Mouse (Mus musculus) brain, embryonic 18.5 days (tissue): ENCODE results near the gene Serpinf2.

Experiments used
- DNase-seq: peaks from one replicate; pipeline ENCODE4 v3.0.0-alpha.2; 2012; ENCODE audit warnings: low read depth, low spot score

Gene Serpinf2

GRCm38 (mm10) chr11:75439363-75439762 lies at the start of gene Serpinf2:
TSS of gene Serpinf2 (minus strand) at chr11:75439591.
- DNase-seq: no peak

GRCm38 (mm10) chr11:75487496-75487895 lies 48.1 kb upstream of the Serpinf2 start:
- no peak for DNase-seq

DNA sequence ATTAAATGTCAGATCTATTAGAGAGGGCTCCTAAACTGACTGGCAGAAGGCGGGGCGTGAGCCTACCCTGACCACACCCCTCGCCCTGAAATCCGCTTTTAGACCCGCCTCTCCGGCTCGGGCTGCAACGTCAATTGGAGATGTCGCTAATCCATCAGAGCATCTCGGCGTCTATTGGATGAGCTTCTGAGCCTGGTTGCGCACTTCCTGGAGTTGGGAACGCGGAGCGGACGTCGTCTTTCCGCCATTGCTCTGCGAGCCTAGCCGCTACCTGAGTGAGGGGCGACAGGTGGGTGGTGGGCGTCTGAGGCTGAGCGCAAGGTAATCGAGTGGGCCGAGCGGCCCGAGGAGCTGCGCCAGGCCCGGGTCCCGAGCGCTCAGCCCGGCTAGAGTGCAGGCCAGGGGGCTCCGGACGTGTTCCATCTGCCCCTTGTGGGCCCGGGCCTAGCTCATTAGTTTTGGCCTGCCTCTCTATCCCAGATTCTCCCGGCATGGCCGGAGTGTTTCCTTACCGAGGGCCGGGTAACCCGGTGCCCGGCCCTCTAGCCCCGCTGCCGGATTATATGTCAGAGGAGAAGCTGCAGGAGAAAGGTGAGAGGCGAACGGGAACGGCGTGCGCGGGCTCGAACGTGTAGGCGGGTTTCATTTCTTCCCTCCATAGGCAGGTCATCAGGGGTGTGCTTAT lies 47.4 kb upstream of the Serpinf2 start, which contains the start of gene Prpf8:
Gene Prpf8 (plus strand): TSS at position 216 of the 685 bp plus-strand sequence.
- peak; percentile 96 for DNase-seq

GRCm38 (mm10) chr11:75486192-75486591 lies 46.8 kb upstream of the Serpinf2 start:
- no peak for DNase-seq

DNA sequence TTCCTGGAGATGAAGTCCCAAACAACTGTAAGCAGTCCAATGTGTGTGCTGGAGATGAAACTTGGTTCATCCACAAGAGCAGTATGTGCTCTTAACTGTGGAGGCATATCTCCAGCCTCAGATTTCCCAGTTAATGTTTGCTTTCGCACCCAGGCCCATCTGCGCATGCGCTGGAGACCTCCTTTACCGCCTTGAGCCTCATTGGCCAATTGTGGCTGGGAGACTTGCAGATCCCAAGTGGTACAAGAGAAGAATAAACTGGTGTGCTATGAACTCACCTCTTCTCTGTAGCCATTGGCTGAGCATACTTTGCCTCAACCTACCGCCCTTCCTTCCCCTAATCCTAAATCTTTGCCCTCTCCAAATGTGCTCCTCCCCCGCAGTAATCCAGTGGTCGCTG lies 34.0 kb upstream of the Serpinf2 start:
- DNase-seq: no peak

DNA sequence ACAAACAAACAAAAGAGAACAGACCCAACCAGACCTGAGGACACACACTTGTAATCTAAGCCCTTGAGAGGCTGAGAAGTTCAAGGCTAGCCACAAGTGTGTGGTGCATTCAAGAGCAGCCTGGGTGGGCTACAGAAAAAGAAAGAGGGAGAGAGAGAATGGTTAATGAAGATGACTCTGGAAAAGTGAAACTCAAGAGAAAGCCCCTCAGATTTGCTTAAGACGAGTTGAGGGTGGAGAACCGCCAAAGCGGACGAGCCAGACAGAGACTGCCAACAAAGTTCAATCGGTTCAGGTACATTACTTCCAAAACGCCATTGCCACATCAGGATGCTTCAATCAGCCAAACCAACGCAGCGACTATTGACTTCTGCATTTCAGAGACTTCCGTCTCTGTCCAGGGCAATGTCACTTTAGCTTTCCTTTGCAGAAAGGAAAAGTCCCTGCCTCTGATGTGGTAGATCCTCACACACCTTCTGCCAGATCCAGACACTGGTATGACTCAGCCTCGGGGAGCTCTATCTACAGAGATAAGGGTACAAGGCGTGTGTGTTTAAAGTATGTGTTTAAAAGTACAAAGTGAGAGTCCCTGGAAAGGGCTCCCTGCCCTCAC lies 33.2 kb upstream of the Serpinf2 start:
- no peak for DNase-seq

DNA sequence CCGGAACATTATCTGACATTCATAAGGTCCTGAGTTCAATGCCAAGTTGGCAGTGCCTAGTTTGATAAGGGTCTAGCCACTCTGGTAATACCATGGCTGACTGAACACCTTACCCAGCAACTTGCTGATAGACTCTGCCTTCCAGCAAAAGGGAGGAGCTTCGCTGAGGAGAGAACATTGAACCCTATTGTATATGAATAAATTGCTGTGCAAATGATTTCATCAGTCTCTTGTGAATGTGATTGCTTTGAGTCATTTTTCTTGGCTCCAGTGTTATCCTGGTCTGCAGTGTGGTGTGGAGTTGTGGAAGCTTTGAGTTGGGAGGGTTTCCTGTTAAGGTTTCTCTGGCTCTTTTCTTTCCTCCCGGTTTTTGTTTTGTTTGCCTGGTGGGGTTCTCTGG lies 31.3 kb upstream of the Serpinf2 start:
- DNase-seq: no peak

DNA sequence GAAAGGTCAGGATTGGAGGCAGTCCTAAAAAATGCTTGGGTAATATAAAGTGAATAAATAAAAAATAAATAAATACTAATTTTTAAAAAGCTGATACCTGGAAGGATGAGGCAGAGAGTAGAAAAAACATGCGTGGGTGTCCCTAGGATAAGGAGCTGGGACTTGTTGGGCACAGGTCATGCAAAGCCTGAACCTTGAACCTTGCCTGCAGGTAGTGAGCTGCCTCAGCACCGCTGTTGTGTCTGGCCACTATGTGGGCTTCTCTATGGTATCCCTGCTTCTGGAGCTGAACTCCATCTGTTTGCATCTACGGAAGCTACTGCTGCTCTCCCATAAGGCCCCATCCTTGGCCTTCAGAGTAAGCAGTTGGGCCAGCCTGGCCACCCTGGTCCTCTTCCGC lies 29.9 kb upstream of the Serpinf2 start:
- DNase-seq: no peak

- DNase-seq: no peak
These were observed 29.0 kb upstream of the Serpinf2 start for GRCm38 (mm10) chr11:75468410-75468809.

GRCm38 (mm10) chr11:75467512-75468215 lies 28.3 kb upstream of the Serpinf2 start:
- DNase-seq: no peak

DNA sequence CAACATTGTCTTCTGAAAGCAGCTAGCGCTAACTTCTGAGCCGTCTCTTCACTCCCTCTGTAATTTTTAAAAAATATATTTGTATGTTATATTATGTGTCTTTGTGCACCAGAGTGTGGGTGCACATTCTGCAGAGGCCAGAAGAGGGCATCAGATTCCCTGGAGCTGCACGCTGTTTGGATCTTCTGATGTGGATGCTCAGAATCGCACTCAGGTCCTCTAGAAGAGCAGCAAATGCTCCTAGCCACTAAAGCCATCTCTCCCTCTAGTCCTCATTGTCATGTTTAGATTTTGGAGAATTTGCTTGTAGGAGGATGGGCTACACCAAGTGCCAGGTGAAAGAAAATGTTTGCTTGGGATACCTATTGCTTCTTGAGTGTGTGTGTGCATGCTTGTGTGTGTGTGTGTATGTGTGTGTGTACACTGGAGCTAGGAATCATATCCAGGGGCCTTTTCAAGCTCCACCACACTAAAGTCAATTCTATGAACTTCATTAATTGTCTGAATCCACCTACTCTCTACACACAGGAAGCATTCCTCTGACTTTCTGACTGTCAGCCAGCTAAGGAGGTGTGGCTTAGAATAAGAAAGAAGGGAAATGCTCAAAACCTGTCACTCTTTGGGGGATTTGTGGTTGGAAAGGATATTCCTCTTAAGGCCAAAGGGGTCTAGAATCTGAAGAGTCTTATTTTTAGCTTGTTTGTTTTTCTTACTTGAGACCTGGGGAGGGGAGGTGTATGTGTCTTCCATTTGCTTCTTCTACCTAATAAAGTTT lies 27.5 kb upstream of the Serpinf2 start:
- DNase-seq: no peak

DNA sequence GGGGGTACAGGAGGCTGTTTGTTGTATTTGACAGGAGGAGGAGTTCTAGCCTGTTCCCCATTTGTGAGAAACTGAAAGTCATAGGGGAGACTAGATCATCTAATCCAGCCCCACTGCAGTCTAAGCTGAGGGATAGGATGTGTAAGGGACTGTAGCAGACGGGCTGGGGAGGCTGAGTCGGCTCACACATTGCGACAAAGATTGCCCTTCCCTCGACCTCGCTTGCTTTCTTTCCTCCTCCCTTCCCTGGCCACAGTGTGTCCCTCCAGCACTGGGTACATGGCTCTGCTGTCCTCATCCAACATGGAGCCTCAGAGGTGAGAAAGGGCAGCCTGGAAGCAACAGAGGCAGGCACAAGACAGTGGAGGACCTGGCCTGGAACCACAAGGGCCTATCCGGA lies 25.7 kb upstream of the Serpinf2 start:
- DNase-seq: no peak

DNA sequence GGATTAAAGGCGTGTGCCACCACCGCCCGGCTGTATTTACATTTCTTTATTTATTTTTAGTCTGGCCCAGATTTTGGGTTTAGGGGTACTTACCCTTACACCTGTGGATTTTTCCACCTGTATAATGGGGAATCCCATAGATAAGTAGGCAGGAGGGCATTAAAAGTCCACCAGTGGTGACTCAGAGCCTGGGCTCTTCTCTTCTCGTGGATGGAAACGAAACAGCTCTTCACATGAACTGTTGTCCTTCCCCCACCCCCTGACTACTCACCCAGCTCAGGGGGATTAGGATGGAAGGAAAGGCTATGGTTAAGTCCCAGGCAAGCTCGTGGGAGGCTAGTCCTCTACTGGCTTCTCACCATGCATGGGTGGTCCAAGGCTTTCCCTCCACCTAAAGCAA lies 25.0 kb upstream of the Serpinf2 start:
- DNase-seq: no peak

- no peak for DNase-seq
These were observed 24.2 kb upstream of the Serpinf2 start for GRCm38 (mm10) chr11:75463624-75464023.

GRCm38 (mm10) chr11:75462865-75463336 lies 23.5 kb upstream of the Serpinf2 start:
- no peak for DNase-seq

DNA sequence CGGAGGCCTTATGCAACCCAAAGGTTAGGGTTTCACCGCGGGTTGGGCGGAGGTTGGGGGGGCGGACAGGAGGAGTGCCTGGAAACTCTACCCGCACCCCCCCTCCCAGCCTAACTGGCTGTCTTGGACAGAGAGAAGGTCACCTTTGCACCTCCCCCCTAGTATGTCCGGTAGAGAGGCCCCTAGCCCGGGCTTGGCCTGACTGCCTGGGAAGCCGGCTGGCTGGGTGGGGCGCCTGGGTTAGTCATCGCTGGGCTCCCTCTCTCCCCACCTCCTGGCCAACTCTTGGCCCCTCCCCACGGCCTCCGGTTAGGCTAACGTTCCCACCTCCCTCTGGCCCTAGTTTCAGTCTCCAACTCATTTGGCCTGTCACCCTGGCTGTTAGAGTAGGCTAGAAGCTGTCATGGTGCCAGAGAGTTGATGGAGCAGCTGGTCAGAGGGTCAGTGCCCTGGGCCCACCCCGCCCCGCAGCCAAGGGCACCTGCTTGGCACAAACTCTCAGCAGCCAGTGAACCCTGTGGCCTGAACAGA lies 22.9 kb upstream of the Serpinf2 start:
- no peak for DNase-seq

- no peak for DNase-seq
These were observed 22.4 kb upstream of the Serpinf2 start for GRCm38 (mm10) chr11:75461743-75462252.

DNA sequence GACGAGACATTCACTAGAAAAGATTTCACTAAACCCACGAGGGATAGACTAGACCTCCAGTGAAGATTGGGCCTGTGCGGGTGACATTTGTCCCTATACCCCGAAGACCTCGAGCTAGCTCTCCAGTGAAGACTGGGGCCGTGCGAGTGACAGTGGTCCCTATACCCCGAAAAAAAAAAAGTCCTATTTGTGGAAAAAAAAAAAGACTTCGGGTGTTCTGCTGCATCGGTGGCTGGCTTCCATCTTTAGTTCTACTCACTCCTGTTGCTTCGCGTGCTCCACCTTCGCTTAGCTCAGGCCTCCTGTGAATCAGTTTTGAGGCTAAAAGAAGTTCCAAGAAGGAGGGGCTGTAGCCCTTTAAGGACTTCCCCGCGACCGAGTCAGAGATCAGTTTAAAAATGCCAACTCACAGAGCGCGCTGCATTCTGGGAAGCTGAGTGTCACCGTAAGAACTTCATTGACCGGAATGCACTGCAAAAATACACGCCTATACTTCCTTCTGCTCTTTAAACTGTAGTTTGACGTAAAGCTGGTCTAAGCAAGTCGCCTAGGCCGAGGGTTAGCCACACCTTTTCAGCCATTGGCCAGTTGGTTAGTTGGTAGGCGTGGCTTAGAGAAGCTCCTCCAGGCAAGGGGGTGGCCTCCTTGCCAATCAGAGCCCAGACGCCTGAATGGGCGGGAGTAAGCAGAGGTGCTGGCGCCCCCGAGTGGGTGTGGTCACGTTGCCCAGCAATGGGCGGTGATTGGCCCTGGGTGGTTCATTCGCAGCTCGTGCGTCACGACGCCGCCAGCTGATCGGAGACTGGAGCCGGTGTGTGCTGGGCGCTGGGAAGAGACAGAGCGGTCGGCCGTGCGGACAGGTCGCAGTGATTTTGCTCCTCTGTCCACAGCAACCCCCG lies 21.7 kb upstream of the Serpinf2 start, which contains the start of gene Tlcd2:
Gene Tlcd2 (plus strand): TSS at position 872 of the 899 bp plus-strand sequence.
- DNase-seq: peak; percentile 100

GRCm38 (mm10) chr11:75460103-75460843 lies 20.9 kb upstream of the Serpinf2 start:
- peak; percentile 82 for DNase-seq

- DNase-seq: no peak
These were observed 20.3 kb upstream of the Serpinf2 start for GRCm38 (mm10) chr11:75459751-75460102.
